8 mouse cellular contexts compared by ENCODE assay signal in genomic region chr17:25570648-25571452, GRCm38 (mm10). TPM values are rescaled to one million over a fixed set of nuclear protein-coding genes. Genes with fewer than 3 reads are reported as not detected.
A peak's percentile ranks its signal among the peaks of the same experiment; 100 is the strongest.
DNase-seq lines count a peak whose midpoint lies in the region; ATAC-seq lines count a peak whose summit lies in the region.

TSS of gene Sox8 (minus strand) at chr17:25570686.

- H3K36me3 ChIP-seq in forebrain, embryonic 11.5 days (ENCODE audit: control insufficient read depth, insufficient read depth, low read length), result no peaks in the 10 kb centered on the region
- no peaks in the 10 kb centered on the region for H3K36me3 ChIP-seq in heart, embryonic 15.5 days
- H3K36me3 ChIP-seq in liver, embryonic 12.5 days, result no peaks in the 10 kb centered on the region
- H3K36me3 ChIP-seq in stomach, embryonic 14.5 days (ENCODE audit: control insufficient read depth, insufficient read depth, low read length), result no peaks in the 10 kb centered on the region

- peak within 1 kb of the TSS; percentile 65 for H3K9ac ChIP-seq in forebrain, embryonic 11.5 days (ENCODE audit: low read length)
- H3K9ac ChIP-seq in heart, embryonic 15.5 days, result peak within 1 kb of the TSS; percentile 55
- H3K9ac ChIP-seq in liver, embryonic 12.5 days, result peak within 1 kb of the TSS; percentile 30
- H3K9ac ChIP-seq in stomach, embryonic 14.5 days (replicated peaks; ENCODE audit: low read depth, low read length), result peak within 1 kb of the TSS; percentile 46; the same call in 1 of the 2 replicates

- no peaks in the 10 kb centered on the region for H3K9me3 ChIP-seq in forebrain, embryonic 11.5 days (ENCODE audit: control insufficient read depth, low read length)
- H3K9me3 ChIP-seq in heart, embryonic 15.5 days (replicated peaks), result no peaks in the 10 kb centered on the region
- no peaks in the 10 kb centered on the region for H3K9me3 ChIP-seq in liver, embryonic 12.5 days (replicated peaks)
- H3K9me3 ChIP-seq in stomach, embryonic 14.5 days (ENCODE audit: control insufficient read depth, low read depth, low read length), result no peaks in the 10 kb centered on the region

- no peak within 1 kb of the TSS for H3K27ac ChIP-seq in forebrain, embryonic 11.5 days (ENCODE audit: low read depth, low read length)
- H3K27ac ChIP-seq in heart, embryonic 15.5 days, result 0 out of 2 replicates have a peak within 1 kb of the TSS, but pooled peaks have one; percentile 18
- no peak within 1 kb of the TSS for H3K27ac ChIP-seq in liver, embryonic 12.5 days
- no peak within 1 kb of the TSS for H3K27ac ChIP-seq in stomach, embryonic 14.5 days (ENCODE audit: low read length)

- DNase-seq in A20 (ENCODE audit: low read depth, low spot score), result peak; percentile 89
- peak; percentile 35 to 51 for DNase-seq in adrenal gland, postnatal 4 days (ENCODE audit: low spot score in 2 of 2)
- peak; percentile 91 for DNase-seq in forebrain, embryonic 11.5 days (ENCODE audit: low spot score)
- peak; percentile 88 for DNase-seq in kidney, postnatal 14 days
- DNase-seq in natural killer cell, adult 2 months (ENCODE audit: low spot score in 2 of 2), result peak; percentile 55 to 68

- peak; percentile 87 for ATAC-seq in forebrain, embryonic 11.5 days (replicated peaks; ENCODE audit: low FRiP score)
- peak; percentile 78 for ATAC-seq in heart, embryonic 15.5 days (replicated peaks; ENCODE audit: insufficient number of reproducible peaks, insufficient read depth, low FRiP score, low read depth)
- peak; percentile 64 for ATAC-seq in liver, embryonic 12.5 days
- ATAC-seq in stomach, embryonic 14.5 days (ENCODE audit: insufficient number of reproducible peaks, insufficient read depth, low FRiP score, low read depth), result peak; percentile 84

- H3K4me1 ChIP-seq in forebrain, embryonic 11.5 days (replicated peaks; ENCODE audit: control insufficient read depth, insufficient read depth, low read length), result peaks cover 15% of the 10 kb centered on the region; the same call in 1 of the 2 replicates
- H3K4me1 ChIP-seq in heart, embryonic 15.5 days (replicated peaks), result peaks cover 36% of the 10 kb centered on the region
- H3K4me1 ChIP-seq in liver, embryonic 12.5 days, result peaks cover 16% of the 10 kb centered on the region
- H3K4me1 ChIP-seq in stomach, embryonic 14.5 days (ENCODE audit: control insufficient read depth, insufficient read depth, low read length), result 0 out of 2 replicates have a peak, but pooled peaks cover 7% of the 10 kb centered on the region

- H3K27me3 ChIP-seq in forebrain, embryonic 11.5 days (ENCODE audit: control insufficient read depth, insufficient read depth, low read length), result peaks cover 29% of the 10 kb centered on the region
- H3K27me3 ChIP-seq in heart, embryonic 15.5 days, result peaks cover 45% of the 10 kb centered on the region
- H3K27me3 ChIP-seq in liver, embryonic 12.5 days (replicated peaks), result peaks cover 96% of the 10 kb centered on the region
- peaks cover 9% of the 10 kb centered on the region for H3K27me3 ChIP-seq in stomach, embryonic 14.5 days (ENCODE audit: control insufficient read depth, insufficient read depth, low read length)

- under 1% methylated on average over 61 of the region's 61 CpGs for WGBS in forebrain, embryonic 11.5 days
- under 1% methylated on average over 61 of the region's 61 CpGs for WGBS in heart, embryonic 15.5 days
- 1% methylated on average over 61 of the region's 61 CpGs for WGBS in liver, embryonic 12.5 days (ENCODE audit: insufficient replicate concordance)
- under 1% methylated on average over 56 of the region's 61 CpGs for WGBS in stomach, embryonic 14.5 days

- H3K4me2 ChIP-seq in forebrain, embryonic 11.5 days (ENCODE audit: low read depth, low read length, severe bottlenecking), result peak within 1 kb of the TSS; percentile 97
- H3K4me2 ChIP-seq in heart, embryonic 15.5 days, result peak within 1 kb of the TSS; percentile 96
- H3K4me2 ChIP-seq in liver, embryonic 12.5 days, result peak within 1 kb of the TSS; percentile 76
- H3K4me2 ChIP-seq in stomach, embryonic 14.5 days (replicated peaks; ENCODE audit: low read depth, low read length), result peak within 1 kb of the TSS; percentile 98

- H3K4me3 ChIP-seq in forebrain, embryonic 11.5 days (ENCODE audit: low read depth, low read length), result peak within 1 kb of the TSS; percentile 48
- peak within 1 kb of the TSS; percentile 60 for H3K4me3 ChIP-seq in heart, embryonic 15.5 days
- peak within 1 kb of the TSS; percentile 50 for H3K4me3 ChIP-seq in liver, embryonic 12.5 days
- peak within 1 kb of the TSS; percentile 49 for H3K4me3 ChIP-seq in stomach, embryonic 14.5 days (ENCODE audit: low read depth, low read length)

RNA-seq across cellular contexts. Expression of gene Sox8, which starts in this region (rescaled TPM):
- total RNA-seq in adrenal gland, postnatal 4 days (2021), result 1 to 10 TPM; 2.4 TPM
- 7.3 and 7.5 TPM in 2 replicates for polyA plus RNA-seq in forebrain, embryonic 11.5 days (2014; fragmentation: Nextera tagmentation; extraction: Ambion mirVana)
- 0.73 and 1.5 TPM in 2 replicates for polyA plus RNA-seq in heart, embryonic 15.5 days (2015; fragmentation: Nextera tagmentation; extraction: Ambion mirVana)
- polyA plus RNA-seq in liver, embryonic 12.5 days (2016; fragmentation: Nextera tagmentation; extraction: Ambion mirVana), result 0.52 and 0.65 TPM in 2 replicates
- polyA plus RNA-seq in stomach, embryonic 14.5 days (2014; fragmentation: Nextera tagmentation; extraction: Ambion mirVana), result 7.1 and 8.0 TPM in 2 replicates

Comparison
In these comparisons a context has a peak if more than half of its experiments do, and no peak if none do; other contexts are left out.
1. Peak in ATAC-seq, H3K4me3 ChIP-seq, H3K9ac ChIP-seq and H3K4me2 ChIP-seq in liver, embryonic 12.5 days; RNA of the gene not detected or under 1 TPM.